Mouse (Mus musculus) ES-E14 (cell line): ENCODE results near the gene Morc3. TPM values are rescaled to one million over a fixed set of nuclear protein-coding genes. Genes with fewer than 3 reads are reported as not detected.
A peak's percentile ranks its signal among the peaks of the same experiment; 100 is the strongest.

Experiments
- DNase-seq: peaks from one replicate; pipeline ENCODE4 v3.0.0-alpha.2; 2013; ENCODE audit warnings: low read depth, low spot score
- H3K27ac ChIP-seq: 2 replicates; pipeline ENCODE4 v1.5.1; 2012; ENCODE audit warnings: low read depth, mild to moderate bottlenecking, low read length, moderate library complexity, mixed read lengths; ENCODE audit not compliant: poor library complexity, insufficient read depth, severe bottlenecking
- H3K36me3 ChIP-seq: 2 replicates; pipeline ENCODE4 v1.6.1; 2012; ENCODE audit warnings: mild to moderate bottlenecking, low read length, moderate library complexity, mixed read lengths; ENCODE audit not compliant: control insufficient read depth, poor library complexity, insufficient read depth, severe bottlenecking
- H3K4me1 ChIP-seq, 2 experiments: fragments of 150-350 bp in 1 of 2; sonication (generic) in 1 of 2; 2 replicates each; pipeline ENCODE4 v1.6.1; 2012; ENCODE audit warnings: low read length in 2 of 2, mild to moderate bottlenecking in 1 of 2, mixed read lengths in 1 of 2; ENCODE audit not compliant: control insufficient read depth in 2 of 2, insufficient read depth in 2 of 2, poor library complexity in 1 of 2
- H3K4me3 ChIP-seq, 2 experiments: fragments of 150-350 bp in 1 of 2; sonication (generic) in 1 of 2; 2 replicates each; pipeline ENCODE4 v1.5.1; 2012; ENCODE audit warnings: low read length in 2 of 2, low read depth in 1 of 2, mild to moderate bottlenecking in 1 of 2, mixed read lengths in 1 of 2; ENCODE audit not compliant: insufficient read depth in 1 of 2, poor library complexity in 1 of 2, severe bottlenecking in 1 of 2
- H3K9ac ChIP-seq: 2 replicates; pipeline ENCODE4 v1.6.1; 2012; ENCODE audit warnings: low read depth, mild to moderate bottlenecking, low read length, mixed read lengths; ENCODE audit not compliant: poor library complexity, insufficient read depth, severe bottlenecking
- H3K9me3 ChIP-seq: fragments of 150-350 bp; sonication (generic); 2 replicates; pipeline ENCODE4 v1.6.1; 2012; ENCODE audit warnings: low read depth, mild to moderate bottlenecking, low read length; ENCODE audit not compliant: control insufficient read depth, insufficient read depth
- CHD2 ChIP-seq: IDR thresholded peaks from 2 replicates; pipeline ENCODE4 v1.6.1; 2014; ENCODE audit warnings: mild to moderate bottlenecking, low read depth, low read length, inconsistent platforms
- HCFC1 ChIP-seq: IDR thresholded peaks from 2 replicates; pipeline ENCODE4 v1.6.1; 2012; ENCODE audit warnings: low read length, inconsistent platforms, borderline replicate concordance; ENCODE audit not compliant: insufficient read depth
- MAFK ChIP-seq: IDR thresholded peaks from 2 replicates; pipeline ENCODE4 v1.6.1; 2014; ENCODE audit warnings: mild to moderate bottlenecking, low read depth, low read length, inconsistent platforms; ENCODE audit not compliant: insufficient read depth
- ZC3H11A ChIP-seq: IDR thresholded peaks from 2 replicates; pipeline ENCODE4 v1.6.1; 2012; ENCODE audit warnings: low read depth, mild to moderate bottlenecking, inconsistent platforms, low read length, borderline replicate concordance
- ZNF384 ChIP-seq: IDR thresholded peaks from 2 replicates; pipeline ENCODE4 v1.6.1; 2012; ENCODE audit warnings: low read depth, low read length, inconsistent platforms
- in situ Hi-C, 2 experiments: fragments of 600-800 bp; cut with MboI; formaldehyde crosslinking; loops; one replicate each; pipeline ENCODE4 v1.15.1; 2025; ENCODE audit warnings: low sequenced_read_pairs in 2 of 2, inconsistent platforms in 1 of 2; ENCODE audit not compliant: unreplicated experiment in 2 of 2
- total RNA-seq: library from RNA; depleted of rRNA; stranded (reverse); fragments of 300-350 nt; gene quantifications from 2 replicates; pipeline ENCODE4 v1.2.3, GENCODE M21; 2012

Morc3 gene
- total RNA-seq, 1 experiment, result 90.3 TPM

DNA sequence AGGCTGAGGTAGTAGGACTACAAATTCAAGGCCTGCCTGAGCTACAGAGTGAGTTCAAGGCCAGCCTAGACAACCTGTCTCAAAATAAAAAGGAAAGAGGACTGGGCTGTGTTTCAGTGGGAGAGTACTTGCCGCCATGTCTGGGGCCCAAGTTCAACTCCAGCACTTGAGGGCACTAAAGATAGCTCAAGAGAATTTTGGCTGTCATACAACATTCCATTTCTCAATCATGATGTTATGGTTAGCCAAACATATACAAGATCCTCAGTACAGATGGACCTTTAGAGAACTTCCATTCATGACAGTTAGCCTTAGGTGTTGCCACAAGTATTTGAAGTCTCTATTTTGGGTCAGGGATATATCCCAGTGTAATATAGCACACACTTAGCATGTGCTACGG is 2.2 kb downstream of the Morc3 start:
- in situ Hi-C loops, result no loop called here
- Histone ChIP-seq H3K4me3 (peak overlapping the region in 1 of 2 experiments; percentile 91; a peak in 1 of 4 replicates), H3K4me1 (peaks cover 7 to 12% of the 10 kb centered on the region in 2 experiments; a peak in 3 of 4 replicates), H3K9me3 (no peaks in the 10 kb centered on the region), H3K9ac (peak overlapping the region; percentile 61; the same call in 1 of the 2 replicates), H3K27ac (no peak overlapping the region), H3K36me3 (0 out of 2 replicates have a peak, but pooled peaks cover 3% of the 10 kb centered on the region)
- TF ChIP-seq HCFC1, result no peak
- no peak for TF ChIP-seq CHD2
- TF ChIP-seq ZC3H11A, result no peak
- no peak for TF ChIP-seq ZNF384
- TF ChIP-seq MAFK, result no peak
- no peak for DNase-seq

- Histone ChIP-seq H3K4me3 (no peak overlapping the region), H3K9ac (no peak overlapping the region), H3K9me3 (no peaks in the 10 kb centered on the region), H3K27ac (no peak overlapping the region), H3K36me3 (peaks cover 3% of the 10 kb centered on the region; the same call in 1 of the 2 replicates), H3K4me1 (peaks cover 4 to 17% of the 10 kb centered on the region in 2 experiments; a peak in 3 of 4 replicates)
- in situ Hi-C loops, result no loop called here
- no peak for DNase-seq
- no peak for TF ChIP-seq ZNF384
- TF ChIP-seq CHD2, result no peak
- TF ChIP-seq MAFK, result no peak
- no peak for TF ChIP-seq ZC3H11A
- no peak for TF ChIP-seq HCFC1
Measured at GRCm38 (mm10) chr16:93839049-93839448, 7.1 kb downstream of the Morc3 start.

DNA sequence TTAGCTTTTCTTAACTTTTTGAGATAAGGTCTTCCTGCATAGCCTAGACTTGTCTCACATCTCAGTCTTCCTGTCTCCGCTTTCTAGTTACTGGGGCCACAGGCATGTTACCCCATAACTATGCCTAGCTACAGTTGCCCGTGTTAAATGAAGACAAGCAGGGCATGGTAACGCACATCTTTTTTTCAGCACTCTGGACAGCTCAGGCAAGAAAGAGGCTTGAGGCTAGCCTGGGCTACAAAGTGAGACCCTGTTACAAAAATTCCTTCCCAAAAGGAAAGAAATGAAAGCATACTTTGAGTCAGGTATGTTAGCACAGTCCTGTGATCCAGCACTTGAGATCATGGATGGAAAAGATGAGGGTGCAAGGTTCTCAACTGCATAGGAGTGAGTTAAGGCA is 18.6 kb downstream of the Morc3 start:
- peaks cover 72% of the 10 kb centered on the region for H3K36me3 ChIP-seq
- no peaks in the 10 kb centered on the region for H3K9me3 ChIP-seq
- H3K4me1 ChIP-seq, result no peaks in the 10 kb centered on the region
- no peak overlapping the region for H3K9ac ChIP-seq
- in situ Hi-C loops, result no loop called here
- TF ChIP-seq HCFC1, result no peak
- TF ChIP-seq MAFK, result no peak
- TF ChIP-seq ZNF384, result no peak
- no peak for TF ChIP-seq CHD2
- no peak for TF ChIP-seq ZC3H11A
- DNase-seq, result no peak
- no peak overlapping the region for H3K27ac ChIP-seq
- no peak overlapping the region for H3K4me3 ChIP-seq

GRCm38 (mm10) chr16:93859967-93860366 is 28.0 kb downstream of the Morc3 start:
- in situ Hi-C loops, result no loop called here
- Histone ChIP-seq H3K27ac (no peak overlapping the region; the same call in 1 of the 2 replicates), H3K9me3 (no peaks in the 10 kb centered on the region), H3K4me1 (no peaks in the 10 kb centered on the region), H3K9ac (no peak overlapping the region), H3K4me3 (no peak overlapping the region), H3K36me3 (peaks cover 60% of the 10 kb centered on the region)
- DNase-seq, result no peak
- TF ChIP-seq HCFC1 (no peak), MAFK (no peak), ZNF384 (no peak), ZC3H11A (no peak), CHD2 (no peak)
